Mouse (Mus musculus): ENCODE results near the gene Sdr9c7. TPM values are rescaled to one million over a fixed set of nuclear protein-coding genes. Genes with fewer than 3 reads are reported as not detected.

Gene Sdr9c7
- total and polyA plus RNA-seq, 2 experiments from 2014 or later, result not detected

DNA sequence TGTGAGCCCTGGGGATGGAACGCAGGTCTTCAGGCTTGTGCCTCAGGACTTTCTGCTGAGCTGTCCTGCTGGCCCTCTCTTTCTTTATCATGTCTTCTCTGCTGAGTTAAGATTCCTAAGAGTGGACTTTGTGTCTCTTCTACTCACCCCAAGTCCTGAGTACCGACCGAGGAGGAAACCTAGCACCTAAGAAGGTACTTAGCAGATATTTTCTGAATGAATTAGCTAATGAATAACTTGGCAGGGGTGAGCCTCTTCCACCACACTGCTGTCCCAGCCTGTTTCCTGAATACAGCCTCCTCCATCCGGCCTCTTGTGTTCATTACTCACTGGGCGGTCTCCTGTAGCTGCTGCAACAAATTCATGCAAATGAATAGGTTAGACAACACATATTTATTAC lies 1.5 kb downstream of the Sdr9c7 start:
- DNase-seq (ENCODE audit: low spot score) (no peak), ATAC-seq (ENCODE audit: insufficient read depth, low read depth) (no peak)
- WGBS, result 50% methylated on average over 5 of the region's 5 CpGs
- H3K9ac ChIP-seq (replicated peaks; ENCODE audit: low read depth, low read length), result no peak overlapping the region
- H3K4me2 ChIP-seq (ENCODE audit: low read depth, low read length), result no peak overlapping the region
- no peak for TF ChIP-seq EP300 (IDR thresholded peaks at IDR 0.05; ENCODE audit: low read depth)
- no peak for TF ChIP-seq CTCF (IDR thresholded peaks at IDR 0.05; ENCODE audit: low read depth)
- no peaks in the 10 kb centered on the region for H3K4me1 ChIP-seq (ENCODE audit: control insufficient read depth, insufficient read depth)
- H3K27me3 ChIP-seq (ENCODE audit: control insufficient read depth, insufficient read depth, low read length), result 0 out of 2 replicates have a peak, but pooled peaks cover 3% of the 10 kb centered on the region
- no peak overlapping the region for H3K4me3 ChIP-seq (ENCODE audit: low read depth, low read length)
- no peak overlapping the region for H3K27ac ChIP-seq (ENCODE audit: low read depth)
- no peaks in the 10 kb centered on the region for H3K9me3 ChIP-seq (replicated peaks; ENCODE audit: control insufficient read depth, low read length)
- no peaks in the 10 kb centered on the region for H3K36me3 ChIP-seq (replicated peaks; ENCODE audit: control insufficient read depth, insufficient read depth, low read length)

GRCm38 (mm10) chr10:127901751-127902150 lies 3.4 kb downstream of the Sdr9c7 start:
- WGBS, result 62% methylated on average over 4 of the region's 4 CpGs
- DNase-seq (ENCODE audit: low spot score) (no peak), ATAC-seq (ENCODE audit: insufficient read depth, low read depth) (no peak)
- Histone ChIP-seq H3K4me3 (ENCODE audit: low read depth, low read length) (no peak overlapping the region), H3K9me3 (replicated peaks; ENCODE audit: control insufficient read depth, low read length) (no peaks in the 10 kb centered on the region), H3K27me3 (ENCODE audit: control insufficient read depth, insufficient read depth, low read length) (0 out of 2 replicates have a peak, but pooled peaks cover 3% of the 10 kb centered on the region), H3K36me3 (replicated peaks; ENCODE audit: control insufficient read depth, insufficient read depth, low read length) (no peaks in the 10 kb centered on the region), H3K9ac (replicated peaks; ENCODE audit: low read depth, low read length) (no peak overlapping the region), H3K4me1 (ENCODE audit: control insufficient read depth, insufficient read depth) (peaks cover 4% of the 10 kb centered on the region; the same call in 1 of the 2 replicates), H3K4me2 (ENCODE audit: low read depth, low read length) (no peak overlapping the region), H3K27ac (ENCODE audit: low read depth) (no peak overlapping the region)
- TF ChIP-seq EP300 (IDR thresholded peaks at IDR 0.05; ENCODE audit: low read depth), result no peak
- no peak for TF ChIP-seq CTCF (IDR thresholded peaks at IDR 0.05; ENCODE audit: low read depth)

DNA sequence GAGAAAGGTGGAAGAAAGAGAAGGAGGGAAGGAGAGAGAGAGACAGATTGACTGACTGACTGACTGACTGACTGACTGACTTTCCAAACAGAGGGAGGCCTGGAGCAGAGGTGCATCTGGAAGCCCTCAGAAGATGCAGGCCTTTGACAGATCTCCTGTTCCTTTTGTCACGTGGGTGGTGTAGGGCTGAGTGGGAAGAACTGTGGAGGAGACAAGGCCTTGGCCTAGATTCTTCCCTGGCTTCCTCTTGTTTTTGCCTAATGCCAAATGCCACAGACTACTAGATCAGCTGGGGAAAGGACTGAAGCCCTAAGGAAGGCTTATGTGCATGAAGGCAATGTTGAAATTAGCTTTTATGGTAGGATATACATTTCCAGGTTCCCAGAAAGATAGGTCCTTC lies 4.8 kb downstream of the Sdr9c7 start:
- Histone ChIP-seq H3K36me3 (replicated peaks; ENCODE audit: control insufficient read depth, insufficient read depth, low read length) (no peaks in the 10 kb centered on the region), H3K27me3 (ENCODE audit: control insufficient read depth, insufficient read depth, low read length) (0 out of 2 replicates have a peak, but pooled peaks cover 3% of the 10 kb centered on the region), H3K4me3 (ENCODE audit: low read depth, low read length) (no peak overlapping the region), H3K9ac (replicated peaks; ENCODE audit: low read depth, low read length) (no peak overlapping the region), H3K9me3 (replicated peaks; ENCODE audit: control insufficient read depth, low read length) (no peaks in the 10 kb centered on the region), H3K4me2 (ENCODE audit: low read depth, low read length) (no peak overlapping the region), H3K27ac (ENCODE audit: low read depth) (no peak overlapping the region), H3K4me1 (ENCODE audit: control insufficient read depth, insufficient read depth) (peaks cover 4% of the 10 kb centered on the region; the same call in 1 of the 2 replicates)
- DNase-seq (ENCODE audit: low spot score) (no peak), ATAC-seq (ENCODE audit: insufficient read depth, low read depth) (no peak)
- 33% methylated on average over 1 of the region's 1 CpGs for WGBS
- no peak for TF ChIP-seq EP300 (IDR thresholded peaks at IDR 0.05; ENCODE audit: low read depth)
- no peak for TF ChIP-seq CTCF (IDR thresholded peaks at IDR 0.05; ENCODE audit: low read depth)

- Histone ChIP-seq H3K36me3 (replicated peaks; ENCODE audit: control insufficient read depth, insufficient read depth, low read length) (no peaks in the 10 kb centered on the region), H3K4me1 (ENCODE audit: control insufficient read depth, insufficient read depth) (peaks cover 4% of the 10 kb centered on the region; the same call in 1 of the 2 replicates), H3K4me2 (ENCODE audit: low read depth, low read length) (no peak overlapping the region), H3K4me3 (ENCODE audit: low read depth, low read length) (no peak overlapping the region), H3K27ac (ENCODE audit: low read depth) (no peak overlapping the region), H3K9me3 (replicated peaks; ENCODE audit: control insufficient read depth, low read length) (no peaks in the 10 kb centered on the region), H3K27me3 (ENCODE audit: control insufficient read depth, insufficient read depth, low read length) (0 out of 2 replicates have a peak, but pooled peaks cover 3% of the 10 kb centered on the region), H3K9ac (replicated peaks; ENCODE audit: low read depth, low read length) (no peak overlapping the region)
- WGBS, result 44% methylated on average over 7 of the region's 7 CpGs
- TF ChIP-seq CTCF (IDR thresholded peaks at IDR 0.05; ENCODE audit: low read depth), result no peak
- no peak for TF ChIP-seq EP300 (IDR thresholded peaks at IDR 0.05; ENCODE audit: low read depth)
- no peak for DNase-seq (ENCODE audit: low spot score)
- ATAC-seq (ENCODE audit: insufficient read depth, low read depth), result no peak
These were observed 6.6 kb downstream of the Sdr9c7 start for GRCm38 (mm10) chr10:127904718-127905446.

DNA sequence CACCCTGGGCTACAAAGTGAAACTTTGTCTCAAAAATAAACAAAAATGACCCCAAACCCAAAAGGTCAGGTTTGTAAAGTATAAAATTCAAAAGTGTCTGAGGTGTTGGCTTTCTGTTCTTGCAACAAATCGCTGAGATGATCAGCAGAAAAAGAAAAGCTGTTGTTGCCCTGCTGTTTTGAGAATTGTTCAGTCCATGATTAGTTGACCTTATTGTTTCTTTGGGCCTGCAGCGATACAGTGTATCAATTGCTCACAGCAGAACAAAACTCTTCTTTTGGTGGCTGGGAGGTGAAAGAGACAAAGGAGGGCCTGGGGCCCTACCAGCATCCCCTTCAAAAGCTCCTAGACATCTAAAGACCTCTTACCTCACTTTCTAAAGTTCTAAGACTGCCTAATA lies 7.8 kb downstream of the Sdr9c7 start:
- H3K4me3 ChIP-seq (ENCODE audit: low read depth, low read length), result no peak overlapping the region
- WGBS, result 84% methylated on average over 2 of the region's 2 CpGs
- no peaks in the 10 kb centered on the region for H3K27me3 ChIP-seq (ENCODE audit: control insufficient read depth, insufficient read depth, low read length)
- H3K4me1 ChIP-seq (ENCODE audit: control insufficient read depth, insufficient read depth), result peaks cover 4% of the 10 kb centered on the region; the same call in 1 of the 2 replicates
- H3K9me3 ChIP-seq (replicated peaks; ENCODE audit: control insufficient read depth, low read length), result no peaks in the 10 kb centered on the region
- ATAC-seq (ENCODE audit: insufficient read depth, low read depth) (no peak), DNase-seq (ENCODE audit: low spot score) (no peak)
- H3K27ac ChIP-seq (ENCODE audit: low read depth), result no peak overlapping the region
- TF ChIP-seq CTCF (IDR thresholded peaks at IDR 0.05; ENCODE audit: low read depth), result no peak
- TF ChIP-seq EP300 (IDR thresholded peaks at IDR 0.05; ENCODE audit: low read depth), result no peak
- H3K9ac ChIP-seq (replicated peaks; ENCODE audit: low read depth, low read length), result no peak overlapping the region
- no peak overlapping the region for H3K4me2 ChIP-seq (ENCODE audit: low read depth, low read length)
- no peaks in the 10 kb centered on the region for H3K36me3 ChIP-seq (replicated peaks; ENCODE audit: control insufficient read depth, insufficient read depth, low read length)
